Mouse (Mus musculus): ENCODE results near the gene Sept14. TPM values are rescaled to one million over a fixed set of nuclear protein-coding genes. Genes with fewer than 3 reads are reported as not detected.

Gene Sept14
- polyA plus RNA-seq, 1 experiment: not detected

DNA sequence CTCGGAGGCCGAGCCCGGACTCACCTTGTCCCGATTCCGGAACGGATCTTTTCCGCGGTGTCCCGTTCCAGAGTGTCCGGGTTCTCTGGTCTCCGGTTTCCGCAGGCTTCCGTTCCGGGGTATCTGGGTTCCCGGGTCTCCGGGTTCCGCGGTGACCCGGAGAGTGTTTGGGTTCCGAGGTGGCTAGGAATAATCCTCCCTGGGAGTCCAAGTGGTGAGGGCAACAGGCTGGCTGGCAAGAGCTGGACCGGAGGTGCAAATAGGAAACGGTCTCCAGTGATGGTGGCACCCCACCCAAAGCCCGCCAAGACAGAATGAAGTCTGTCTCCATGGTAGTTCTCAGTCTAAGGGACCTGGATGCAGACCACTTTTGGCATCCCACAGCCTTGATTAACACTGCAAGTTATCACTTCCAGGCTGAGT lies 38.3 kb downstream of the Sept14 start, which contains the start of gene Zfp11:
Zfp11 (minus strand) TSS at position 64 of the 423 bp plus-strand sequence.
- H3K4me1 ChIP-seq (ENCODE audit: control insufficient read depth, insufficient read depth, low read length): no peaks in the 10 kb centered on the region
- H3K4me3 ChIP-seq (ENCODE audit: insufficient read depth, low read length): peak within 1 kb of the TSS; percentile 89
- TF ChIP-seq POLR2A (IDR thresholded peaks at IDR 0.05; ENCODE audit: low read depth, low read length) (peak; percentile 95), CTCF (IDR thresholded peaks at IDR 0.05; ENCODE audit: borderline replicate concordance, insufficient read depth, low read length) (no peak)
- no peak within 1 kb of the TSS for H3K27ac ChIP-seq (ENCODE audit: insufficient read depth, low read length)

DNA sequence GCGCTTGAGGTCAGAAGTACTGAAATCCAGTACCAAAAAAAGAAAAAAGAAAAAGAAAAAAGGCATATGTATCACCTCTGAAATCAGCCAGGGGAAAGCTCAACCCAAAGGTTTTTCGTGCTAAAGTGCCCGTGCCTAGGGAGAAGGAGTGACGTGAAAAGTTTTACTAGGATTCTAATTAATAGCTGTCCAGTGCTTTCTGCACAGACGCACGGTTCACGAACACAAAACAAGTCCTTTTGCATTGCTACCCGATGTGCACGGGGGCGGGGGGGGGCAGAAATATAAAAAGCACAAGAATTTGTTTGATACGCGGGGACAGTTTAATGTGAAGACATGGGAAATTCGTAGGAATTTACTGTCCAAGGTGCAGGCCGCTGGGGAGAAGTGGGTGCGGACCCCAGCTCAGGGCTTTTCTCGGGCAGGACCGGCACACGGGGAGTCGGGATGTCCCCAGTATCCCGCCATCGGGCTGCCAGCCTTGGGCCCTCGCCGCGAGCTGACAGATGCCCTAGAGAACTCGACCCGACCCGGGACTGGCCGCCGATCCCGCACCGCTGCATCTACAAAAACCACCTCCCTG lies 38.8 kb downstream of the Sept14 start:
- no peaks in the 10 kb centered on the region for H3K4me1 ChIP-seq (ENCODE audit: control insufficient read depth, insufficient read depth, low read length)
- TF ChIP-seq POLR2A (IDR thresholded peaks at IDR 0.05; ENCODE audit: low read depth, low read length) (no peak), CTCF (IDR thresholded peaks at IDR 0.05; ENCODE audit: borderline replicate concordance, insufficient read depth, low read length) (no peak)
- H3K27ac ChIP-seq (ENCODE audit: insufficient read depth, low read length): no peak overlapping the region
- H3K4me3 ChIP-seq (ENCODE audit: insufficient read depth, low read length): peak overlapping the region; percentile 89

GRCm38 (mm10) chr5:129667851-129668250 lies 40.5 kb downstream of the Sept14 start:
- H3K4me1 ChIP-seq (ENCODE audit: control insufficient read depth, insufficient read depth, low read length): no peaks in the 10 kb centered on the region
- no peak overlapping the region for H3K4me3 ChIP-seq (ENCODE audit: insufficient read depth, low read length)
- no peak overlapping the region for H3K27ac ChIP-seq (ENCODE audit: insufficient read depth, low read length)
- no peak for TF ChIP-seq POLR2A (IDR thresholded peaks at IDR 0.05; ENCODE audit: low read depth, low read length)
- TF ChIP-seq CTCF (IDR thresholded peaks at IDR 0.05; ENCODE audit: borderline replicate concordance, insufficient read depth, low read length): no peak

GRCm38 (mm10) chr5:129666271-129666909 lies 41.9 kb downstream of the Sept14 start:
- no peak overlapping the region for H3K27ac ChIP-seq (ENCODE audit: insufficient read depth, low read length)
- no peak for TF ChIP-seq CTCF (IDR thresholded peaks at IDR 0.05; ENCODE audit: borderline replicate concordance, insufficient read depth, low read length)
- TF ChIP-seq POLR2A (IDR thresholded peaks at IDR 0.05; ENCODE audit: low read depth, low read length): no peak
- H3K4me1 ChIP-seq (ENCODE audit: control insufficient read depth, insufficient read depth, low read length): no peaks in the 10 kb centered on the region
- no peak overlapping the region for H3K4me3 ChIP-seq (ENCODE audit: insufficient read depth, low read length)

- TF ChIP-seq POLR2A (IDR thresholded peaks at IDR 0.05; ENCODE audit: low read depth, low read length): no peak
- no peak for TF ChIP-seq CTCF (IDR thresholded peaks at IDR 0.05; ENCODE audit: borderline replicate concordance, insufficient read depth, low read length)
- Histone ChIP-seq H3K27ac (ENCODE audit: insufficient read depth, low read length) (no peak overlapping the region), H3K4me1 (ENCODE audit: control insufficient read depth, insufficient read depth, low read length) (no peaks in the 10 kb centered on the region), H3K4me3 (ENCODE audit: insufficient read depth, low read length) (no peak overlapping the region)
These were observed 44.2 kb downstream of the Sept14 start for GRCm38 (mm10) chr5:129664090-129664489.

DNA sequence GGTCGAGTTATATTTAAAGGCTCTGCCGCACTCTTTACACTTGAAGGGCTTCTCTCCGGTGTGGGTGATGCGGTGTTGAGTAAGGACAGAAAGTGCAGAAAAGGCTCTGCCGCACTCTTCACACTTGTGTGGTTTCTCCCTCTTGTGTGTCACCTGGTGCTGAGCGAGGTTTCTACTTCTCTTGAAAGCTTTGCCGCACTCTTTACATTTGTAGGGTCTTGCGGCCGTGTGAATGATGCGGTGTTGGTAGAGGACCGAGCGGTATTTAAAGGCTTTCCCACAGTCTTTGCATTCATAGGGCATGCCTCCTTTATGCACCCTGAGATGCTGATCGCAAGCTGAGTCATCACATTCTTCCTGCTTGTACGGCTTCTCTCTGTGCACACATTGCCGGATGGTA lies 50.4 kb downstream of the Sept14 start:
- Histone ChIP-seq H3K27ac (ENCODE audit: insufficient read depth, low read length) (no peak overlapping the region), H3K4me1 (ENCODE audit: control insufficient read depth, insufficient read depth, low read length) (no peaks in the 10 kb centered on the region), H3K4me3 (ENCODE audit: insufficient read depth, low read length) (no peak overlapping the region)
- TF ChIP-seq CTCF (IDR thresholded peaks at IDR 0.05; ENCODE audit: borderline replicate concordance, insufficient read depth, low read length): no peak
- TF ChIP-seq POLR2A (IDR thresholded peaks at IDR 0.05; ENCODE audit: low read depth, low read length): no peak

DNA sequence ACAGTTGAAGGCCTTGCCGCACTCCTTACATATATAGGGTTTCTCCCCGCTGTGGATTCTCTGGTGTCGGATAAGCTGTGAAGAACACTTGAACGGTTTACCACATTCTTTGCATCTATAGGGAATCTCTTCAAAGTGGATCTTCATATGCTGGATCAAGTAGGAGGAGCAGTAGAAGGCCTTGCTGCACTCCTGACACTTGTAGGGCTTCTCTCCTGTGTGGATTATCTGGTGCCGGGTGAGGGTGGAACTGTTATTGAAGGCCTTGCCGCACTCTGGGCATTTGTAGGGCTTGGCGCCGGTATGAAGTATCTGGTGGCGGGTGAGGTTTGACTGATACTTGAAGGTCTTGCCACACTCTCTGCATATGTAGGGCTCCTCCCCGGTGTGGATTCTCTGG lies 51.3 kb downstream of the Sept14 start:
- no peak overlapping the region for H3K27ac ChIP-seq (ENCODE audit: insufficient read depth, low read length)
- no peak for TF ChIP-seq POLR2A (IDR thresholded peaks at IDR 0.05; ENCODE audit: low read depth, low read length)
- no peak for TF ChIP-seq CTCF (IDR thresholded peaks at IDR 0.05; ENCODE audit: borderline replicate concordance, insufficient read depth, low read length)
- no peaks in the 10 kb centered on the region for H3K4me1 ChIP-seq (ENCODE audit: control insufficient read depth, insufficient read depth, low read length)
- H3K4me3 ChIP-seq (ENCODE audit: insufficient read depth, low read length): no peak overlapping the region

DNA sequence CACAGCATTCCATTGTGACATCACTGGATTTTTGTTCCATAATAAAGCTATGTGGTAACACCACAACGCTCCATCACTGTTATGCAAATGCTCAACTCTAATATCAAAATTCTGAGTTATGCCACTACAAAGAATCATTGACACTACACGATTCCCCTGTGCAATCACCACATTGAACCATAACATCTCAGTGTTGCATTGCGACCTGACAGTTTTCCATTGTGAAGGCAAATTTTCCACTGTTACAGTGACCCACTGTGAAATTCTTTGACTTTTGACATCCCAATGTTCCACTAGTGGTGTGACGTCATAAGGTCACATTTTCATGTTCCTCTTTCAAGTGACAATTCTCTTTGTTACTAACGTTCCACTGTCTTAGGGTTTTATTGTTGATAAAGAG lies 57.5 kb downstream of the Sept14 start:
- Histone ChIP-seq H3K4me1 (ENCODE audit: control insufficient read depth, insufficient read depth, low read length) (no peaks in the 10 kb centered on the region), H3K27ac (ENCODE audit: insufficient read depth, low read length) (no peak overlapping the region), H3K4me3 (ENCODE audit: insufficient read depth, low read length) (no peak overlapping the region)
- TF ChIP-seq POLR2A (IDR thresholded peaks at IDR 0.05; ENCODE audit: low read depth, low read length): no peak
- TF ChIP-seq CTCF (IDR thresholded peaks at IDR 0.05; ENCODE audit: borderline replicate concordance, insufficient read depth, low read length): no peak

Other genes with a start within 250 kb of the Sept14 start
- gene Sfswap, start 207.3 kb downstream of the Sept14 start, polyA plus RNA-seq (2011; ENCODE audit: insufficient read length, low read depth, missing spikeins): 65.4 and 76.7 TPM in 2 replicates
- 4.5 and 5.5 TPM in 2 replicates for gene Mmp17, start 124.3 kb downstream of the Sept14 start, polyA plus RNA-seq (2011; ENCODE audit: insufficient read length, low read depth, missing spikeins)
- gene Zfp11, start 38.4 kb downstream of the Sept14 start, polyA plus RNA-seq (2011; ENCODE audit: insufficient read length, low read depth, missing spikeins): 3.9 and 5.3 TPM in 2 replicates
- 88.2 and 95.1 TPM in 2 replicates for gene Mrps17, start 7.0 kb upstream of the Sept14 start, polyA plus RNA-seq (2011; ENCODE audit: insufficient read length, low read depth, missing spikeins)
- gene Nipsnap2, start 16.6 kb upstream of the Sept14 start, polyA plus RNA-seq (2011; ENCODE audit: insufficient read length, low read depth, missing spikeins): 59.7 and 61.6 TPM in 2 replicates
- gene Psph, start 78.9 kb upstream of the Sept14 start, polyA plus RNA-seq (2011; ENCODE audit: insufficient read length, low read depth, missing spikeins): 45.5 and 50.0 TPM in 2 replicates
- gene Sumf2, start 138.5 kb upstream of the Sept14 start, polyA plus RNA-seq (2011; ENCODE audit: insufficient read length, low read depth, missing spikeins): 29.9 and 39.3 TPM in 2 replicates
- gene Chchd2, start 179.0 kb upstream of the Sept14 start, polyA plus RNA-seq (2011; ENCODE audit: insufficient read length, low read depth, missing spikeins): 318 and 322 TPM in 2 replicates
- gene Zbed5, start 187.2 kb upstream of the Sept14 start, polyA plus RNA-seq (2011; ENCODE audit: insufficient read length, low read depth, missing spikeins): 3.1 and 3.4 TPM in 2 replicates
- 0.80 and 1.3 TPM in 2 replicates for gene Phkg1, start 190.0 kb upstream of the Sept14 start, polyA plus RNA-seq (2011; ENCODE audit: insufficient read length, low read depth, missing spikeins)
- gene Nupr1l, start 200.0 kb upstream of the Sept14 start, polyA plus RNA-seq (2011; ENCODE audit: insufficient read length, low read depth, missing spikeins): 2.0 TPM in 1 of 2 replicates, not detected in the other
- gene Vkorc1l1, start 233.5 kb upstream of the Sept14 start, polyA plus RNA-seq (2011; ENCODE audit: insufficient read length, low read depth, missing spikeins): 45.1 and 54.4 TPM in 2 replicates

Measured in embryonic fibroblast, embryonic 13.5 days (primary cell).